Mouse (Mus musculus) cerebellum, adult 9-11 months (tissue): ENCODE data around the gene Mphosph10.
A peak's percentile ranks its signal among the peaks of the same experiment; 100 is the strongest.

ENCODE experiments used
- DNase-seq: peaks from one replicate; pipeline ENCODE4 v3.0.0; 2022

The Mphosph10 gene

DNA sequence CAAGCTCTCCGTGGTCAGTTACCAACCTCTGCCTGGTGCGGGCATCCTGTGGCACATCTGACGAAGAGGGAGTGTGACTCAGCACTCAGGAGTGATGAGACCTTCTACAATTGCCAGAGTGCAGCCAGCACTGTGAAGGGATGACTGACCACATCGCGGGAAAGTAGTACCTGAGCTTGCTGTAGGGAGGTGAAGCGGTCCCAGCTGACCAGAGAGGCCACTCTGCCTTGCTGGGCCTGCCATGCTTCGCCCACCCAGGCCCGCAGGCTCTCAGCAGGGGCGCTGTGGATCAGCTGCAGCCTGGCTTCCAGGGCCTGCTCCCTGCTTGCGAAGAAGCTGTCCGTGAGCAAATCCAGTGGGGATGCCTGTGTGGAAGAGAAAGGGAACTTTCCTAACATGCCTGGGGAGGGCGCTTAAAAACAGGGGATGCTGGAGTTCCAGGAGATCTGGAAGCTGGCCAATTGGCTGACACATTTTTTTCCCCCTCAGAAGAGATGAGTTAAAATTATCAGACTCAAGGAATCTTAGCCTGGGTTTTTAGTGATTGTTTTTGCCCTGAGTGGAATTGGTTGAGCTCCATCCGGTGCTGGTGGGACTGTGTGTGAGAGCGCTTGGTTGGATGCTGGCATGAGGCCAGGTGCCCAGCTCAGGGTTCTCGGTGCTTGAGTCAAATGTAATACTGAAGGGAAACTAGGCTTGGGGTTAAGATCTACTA lies 42.8 kb downstream of the Mphosph10 start:
- DNase-seq: no peak

GRCm38 (mm10) chr7:64347813-64348212 lies 44.3 kb downstream of the Mphosph10 start:
- DNase-seq: no peak

GRCm38 (mm10) chr7:64332686-64333085 lies 59.4 kb downstream of the Mphosph10 start:
- peak; percentile 51 for DNase-seq

DNA sequence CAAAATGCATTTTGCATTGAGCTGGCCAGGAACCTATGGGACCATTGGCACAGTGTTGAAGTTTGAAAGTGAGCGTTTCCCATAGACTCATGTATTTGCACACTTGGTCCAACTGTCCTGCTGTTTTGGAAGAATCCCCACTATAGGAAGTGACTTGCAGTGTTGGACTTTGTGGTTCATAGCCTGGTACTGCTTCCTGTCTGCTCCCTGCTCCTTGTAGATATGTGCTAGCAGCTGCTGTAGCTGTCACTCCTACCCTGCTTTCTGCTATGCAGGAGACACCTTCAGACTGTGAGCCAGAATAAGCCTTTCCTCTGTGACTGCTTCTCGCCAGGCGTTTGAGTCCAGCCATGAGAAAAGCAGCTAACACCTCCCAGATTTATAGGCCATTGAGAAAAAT lies 60.8 kb downstream of the Mphosph10 start:
- DNase-seq: no peak

GRCm38 (mm10) chr7:64327486-64327885 lies 64.6 kb downstream of the Mphosph10 start:
- no peak for DNase-seq

GRCm38 (mm10) chr7:64326892-64327291 lies 65.2 kb downstream of the Mphosph10 start:
- DNase-seq: peak; percentile 71
